Mouse (Mus musculus) naive thymus-derived CD4-positive, alpha-beta T cell, adult 2 months (primary cell): Measurements from ENCODE around the gene Megf11.

Experiments used
- DNase-seq: peaks from one replicate; pipeline ENCODE4 v3.0.0-alpha.2; 2011; ENCODE audit warnings: low read depth

Gene Megf11

DNA sequence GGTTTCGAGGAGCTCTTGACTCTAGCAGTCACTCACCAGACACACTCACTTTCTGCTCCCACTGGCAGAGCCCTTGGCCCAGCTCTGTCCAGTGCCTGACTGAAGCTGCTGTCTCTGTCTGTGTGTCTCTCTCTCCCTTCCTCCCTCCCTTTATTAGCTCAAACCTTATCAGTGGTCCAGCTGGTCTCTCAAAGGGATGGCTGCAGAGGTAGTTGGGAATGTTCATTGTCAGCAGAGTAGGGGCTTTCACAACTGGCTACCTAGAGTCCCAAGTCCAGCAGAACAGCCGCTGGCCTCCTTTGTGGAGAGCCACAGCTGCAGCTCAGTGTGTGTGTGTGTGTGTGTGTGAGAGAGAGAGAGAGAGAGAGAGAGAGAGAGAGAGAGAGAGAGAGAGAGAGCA lies 180.9 kb downstream of the Megf11 start:
- no peak for DNase-seq

GRCm38 (mm10) chr9:64567482-64567881 lies 182.1 kb downstream of the Megf11 start:
- no peak for DNase-seq

DNA sequence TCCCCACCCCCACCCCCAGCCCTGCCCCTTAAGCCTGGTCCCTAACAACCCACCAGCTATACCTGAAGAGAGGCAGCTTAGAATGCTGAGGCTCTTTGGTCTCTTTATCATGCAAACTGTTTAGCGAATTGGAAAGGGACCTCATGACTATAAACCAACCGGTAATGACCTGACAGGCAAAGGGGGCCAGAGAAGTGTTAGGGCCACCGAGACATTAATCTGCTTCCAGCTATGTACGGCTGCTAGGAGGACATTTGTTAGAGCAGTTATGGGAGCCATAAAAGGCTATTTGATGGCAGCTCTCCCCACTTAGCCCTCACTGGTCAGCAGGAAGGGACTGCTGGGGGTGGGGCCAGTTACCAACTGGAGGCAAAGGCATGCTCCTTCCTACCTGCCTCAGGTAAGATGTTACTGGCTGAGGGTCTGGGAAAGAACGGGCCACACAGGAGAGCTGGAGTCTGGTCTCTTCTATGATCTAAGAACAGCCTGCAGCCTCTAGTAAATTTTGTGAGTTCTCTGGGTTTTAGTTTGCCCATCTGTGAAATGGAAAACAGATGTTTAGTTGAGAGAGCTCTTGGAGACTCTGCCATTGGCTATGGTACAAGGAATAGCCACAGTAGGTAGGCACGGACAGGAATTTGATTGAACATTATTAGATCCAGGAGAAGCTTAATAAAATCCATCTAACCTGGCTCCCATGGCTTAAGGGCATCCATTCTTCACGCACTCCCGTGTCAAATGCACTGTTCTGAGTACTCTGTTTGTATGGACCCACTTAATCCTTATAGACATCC lies 183.2 kb downstream of the Megf11 start:
- DNase-seq: no peak

DNA sequence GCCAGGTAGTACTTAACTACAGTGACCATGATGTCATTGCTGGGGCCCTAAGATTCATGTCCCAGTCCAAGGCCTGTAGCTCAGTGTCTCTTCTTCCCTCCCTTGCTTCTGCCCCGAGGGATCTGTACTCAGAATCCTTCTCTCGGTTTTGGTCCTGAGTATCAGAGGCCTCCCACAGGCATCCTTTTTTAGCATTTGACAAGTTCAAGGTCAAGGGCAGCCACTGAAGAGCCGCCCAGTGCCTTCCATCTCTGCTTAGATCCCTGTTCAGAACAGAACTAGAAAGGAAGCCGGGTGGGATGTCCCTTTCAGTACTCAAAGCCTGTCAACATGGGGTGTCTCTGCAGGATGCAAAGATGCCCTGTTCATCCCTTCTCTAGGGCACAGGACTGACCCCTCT lies 185.0 kb downstream of the Megf11 start:
- DNase-seq: no peak

DNA sequence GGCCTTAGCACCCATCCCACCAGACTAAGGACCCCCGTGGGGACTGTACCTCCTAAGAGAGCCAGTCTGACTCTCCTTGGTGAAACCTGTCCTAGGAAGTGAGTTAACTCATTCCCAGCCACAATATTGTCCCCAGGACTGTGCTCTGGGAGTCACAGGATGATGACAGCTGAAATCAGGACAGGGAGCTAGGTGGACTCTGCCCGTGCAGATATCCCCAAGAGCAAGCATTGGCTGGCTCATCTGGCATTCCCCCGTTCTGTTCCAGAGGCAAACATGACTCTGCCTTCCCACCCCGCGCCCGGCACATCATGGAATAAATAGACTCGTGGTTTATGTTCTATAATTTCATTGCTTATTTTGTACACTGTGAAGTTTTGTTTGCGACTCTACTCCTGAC lies 185.7 kb downstream of the Megf11 start:
- DNase-seq: no peak

DNA sequence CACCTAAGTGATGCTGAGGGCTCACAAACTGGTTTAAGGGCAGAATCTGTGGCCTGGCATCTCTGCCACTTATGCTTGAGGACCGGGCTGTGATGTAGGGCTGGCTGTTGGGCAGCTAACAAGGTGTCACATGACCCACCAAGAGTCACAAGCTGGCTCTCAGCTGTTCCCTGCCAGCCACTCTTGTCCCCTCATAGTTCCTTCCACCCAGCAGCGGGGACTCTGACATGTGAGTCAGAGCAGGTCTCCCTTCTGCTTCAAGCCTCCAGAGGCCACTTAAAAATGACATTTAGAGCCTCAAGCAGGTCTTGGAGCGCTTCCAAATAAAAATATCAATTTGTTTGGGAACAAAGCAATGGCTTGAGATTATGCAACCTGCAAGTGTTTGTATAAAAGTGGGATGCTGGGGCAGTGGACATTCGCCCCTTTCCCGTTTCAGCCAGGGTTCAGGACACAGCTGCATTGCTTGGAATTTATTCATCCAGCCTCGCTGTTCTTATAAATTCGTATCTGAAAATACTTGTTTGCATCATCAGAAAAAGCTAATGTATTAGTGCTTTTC lies 187.3 kb downstream of the Megf11 start:
- no peak for DNase-seq

DNA sequence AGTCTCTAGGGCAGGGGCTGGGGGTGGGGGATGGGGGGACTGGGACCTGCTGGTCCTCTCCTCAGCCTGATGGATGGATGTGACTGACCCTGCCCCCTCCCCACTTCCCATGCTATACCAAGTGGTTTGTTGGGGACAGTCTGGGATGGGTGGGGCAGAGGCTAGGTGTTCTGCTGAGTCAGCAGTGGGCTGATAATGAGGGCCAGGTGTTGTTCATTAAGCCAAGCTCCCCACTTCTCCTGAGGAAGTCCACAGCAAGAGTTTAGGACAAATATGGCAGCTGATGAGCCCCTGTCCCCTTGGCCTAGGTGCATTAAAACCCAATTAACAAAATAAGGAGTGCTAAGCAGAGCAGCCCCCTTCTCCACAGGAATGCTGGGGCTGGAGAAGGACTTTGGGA lies 190.2 kb downstream of the Megf11 start:
- DNase-seq: no peak

- DNase-seq: no peak
These were observed 190.9 kb downstream of the Megf11 start for GRCm38 (mm10) chr9:64576143-64576878.

DNA sequence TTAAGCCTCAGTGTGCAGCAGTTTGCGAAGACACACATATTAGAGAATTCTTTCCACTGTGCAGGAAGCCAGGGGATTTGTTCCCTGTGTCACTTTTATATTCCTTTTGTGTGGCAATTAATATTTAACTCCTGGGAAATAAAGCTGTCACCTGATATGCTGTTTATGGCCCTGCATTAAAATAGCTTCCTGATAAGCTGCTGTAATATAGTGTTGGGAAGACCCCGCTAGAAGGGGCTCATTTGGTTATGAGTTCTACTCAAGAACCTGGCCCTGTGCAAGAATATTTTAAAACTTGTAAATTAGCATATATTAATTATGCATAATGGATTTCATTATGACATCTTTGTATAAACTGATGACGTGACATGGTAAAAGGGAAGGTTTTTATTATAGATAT lies 191.7 kb downstream of the Megf11 start:
- no peak for DNase-seq

DNA sequence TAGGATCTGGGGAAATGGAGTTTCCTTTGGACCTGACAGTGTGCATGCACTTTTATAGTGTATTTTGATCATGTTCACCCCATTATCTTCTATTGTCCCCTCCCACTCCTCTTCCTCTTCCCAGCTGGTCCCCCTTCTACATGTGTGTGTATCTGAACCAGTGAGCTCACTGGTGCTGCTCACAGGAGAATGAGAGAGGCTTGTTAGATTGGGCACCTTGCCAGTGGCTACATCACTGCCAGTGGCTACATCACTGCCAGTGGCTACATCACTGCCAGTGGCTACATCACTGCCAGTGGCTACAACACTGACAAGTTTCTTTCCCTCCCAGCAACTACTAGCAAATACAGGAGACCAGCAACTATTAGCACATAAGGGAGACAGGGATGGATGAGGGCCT lies 192.6 kb downstream of the Megf11 start:
- no peak for DNase-seq

DNA sequence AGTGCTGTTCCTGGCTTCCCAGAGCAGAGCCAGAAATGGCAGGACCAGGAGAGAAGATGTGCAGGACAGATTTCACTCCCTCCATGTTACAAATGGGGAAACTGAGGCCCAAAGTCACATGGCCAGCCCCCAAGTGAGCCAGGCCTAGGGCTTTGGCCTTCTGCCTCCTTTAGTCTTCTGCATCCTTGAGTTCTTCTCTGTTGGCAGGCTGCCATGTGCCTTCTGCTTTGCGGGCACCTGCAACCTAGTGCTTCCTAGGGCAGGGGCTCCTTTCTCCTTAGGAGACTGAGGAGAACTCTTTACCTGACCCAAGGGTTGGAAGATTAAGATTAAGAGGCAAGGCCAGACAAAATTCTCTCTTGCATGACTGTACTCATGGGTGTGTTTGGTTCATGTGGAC lies 193.9 kb downstream of the Megf11 start:
- no peak for DNase-seq

GRCm38 (mm10) chr9:64586292-64586691 lies 200.9 kb downstream of the Megf11 start:
- no peak for DNase-seq

DNA sequence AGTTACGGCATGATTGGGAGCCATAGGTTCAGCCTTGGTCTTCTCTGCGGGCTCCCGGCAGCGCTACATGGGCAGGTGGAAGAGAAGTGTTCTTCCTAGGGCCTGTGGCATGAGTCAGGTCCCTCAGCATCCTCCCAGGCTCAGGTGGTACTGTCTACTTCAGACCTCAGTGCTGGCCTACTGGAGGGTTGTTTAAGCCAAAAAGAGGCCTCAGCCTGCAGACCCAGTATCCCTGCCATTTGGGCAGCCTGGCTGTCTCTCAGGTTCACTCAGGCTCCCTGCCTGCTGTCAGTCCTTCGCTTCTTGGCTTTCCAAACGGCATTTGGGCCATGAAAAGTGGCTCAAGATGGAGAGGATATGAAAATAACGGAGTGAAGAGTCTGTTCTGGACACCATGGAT lies 202.6 kb downstream of the Megf11 start:
- no peak for DNase-seq

GRCm38 (mm10) chr9:64590634-64591041 lies 205.2 kb downstream of the Megf11 start:
- DNase-seq: no peak

DNA sequence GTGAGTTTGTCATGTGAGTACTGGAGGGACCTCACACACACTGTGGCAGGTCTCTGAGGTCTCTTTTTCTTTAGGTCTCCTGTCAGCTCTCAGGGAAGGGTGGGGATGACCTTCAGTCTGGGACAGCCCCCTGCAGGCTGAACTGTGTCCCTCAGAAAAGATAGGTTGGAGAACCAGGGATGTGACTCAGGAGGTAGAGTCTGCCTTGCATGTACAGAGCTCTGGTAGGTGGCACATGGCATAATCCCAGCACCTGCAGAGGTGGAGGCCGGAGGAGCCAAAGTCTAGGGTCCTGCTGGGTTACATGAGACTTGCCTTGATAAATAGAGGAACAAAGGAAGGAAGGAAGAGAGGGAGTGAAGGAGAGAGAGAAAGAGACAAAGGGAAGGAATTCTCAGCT lies 206.0 kb downstream of the Megf11 start:
- no peak for DNase-seq

DNA sequence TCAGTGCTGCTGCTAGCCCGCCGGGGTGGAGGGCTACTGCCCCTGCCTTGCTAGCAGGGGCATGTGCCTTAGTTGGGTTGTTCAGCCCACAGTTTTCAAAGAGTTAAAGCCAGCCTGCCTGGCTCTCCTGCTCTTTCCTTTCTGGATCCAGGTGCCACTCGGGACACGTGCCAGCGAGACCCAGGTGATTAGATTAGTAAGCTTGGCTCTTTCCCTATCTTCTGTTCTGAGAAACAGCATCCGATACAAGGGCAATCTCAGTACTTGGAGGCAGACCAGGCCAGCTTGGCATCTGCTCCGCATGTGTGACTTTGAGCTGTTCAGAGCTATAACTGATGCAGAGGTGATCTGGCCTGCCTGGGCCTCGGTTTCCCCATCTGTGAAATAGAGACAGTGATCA lies 209.0 kb downstream of the Megf11 start:
- DNase-seq: no peak

DNA sequence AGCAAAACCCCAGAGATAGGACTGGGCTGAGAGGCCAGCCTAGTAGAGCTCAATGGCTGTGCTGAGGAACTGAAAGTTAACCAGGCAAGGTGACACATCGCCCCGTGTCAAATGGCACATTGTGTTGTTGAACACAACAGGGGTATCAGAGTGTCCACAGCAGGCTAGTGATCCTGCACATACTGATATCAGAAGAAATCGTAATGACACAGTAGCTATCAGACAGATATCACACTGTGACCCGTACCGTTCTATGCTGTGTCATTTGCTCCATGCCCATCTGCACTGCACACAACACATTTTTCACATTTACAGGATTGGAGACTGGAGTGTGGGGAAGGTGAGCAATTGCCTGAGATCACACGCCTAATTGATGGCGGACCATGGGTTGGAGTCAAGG lies 213.0 kb downstream of the Megf11 start:
- no peak for DNase-seq

GRCm38 (mm10) chr9:64600731-64601130 lies 215.3 kb downstream of the Megf11 start:
- DNase-seq: no peak

DNA sequence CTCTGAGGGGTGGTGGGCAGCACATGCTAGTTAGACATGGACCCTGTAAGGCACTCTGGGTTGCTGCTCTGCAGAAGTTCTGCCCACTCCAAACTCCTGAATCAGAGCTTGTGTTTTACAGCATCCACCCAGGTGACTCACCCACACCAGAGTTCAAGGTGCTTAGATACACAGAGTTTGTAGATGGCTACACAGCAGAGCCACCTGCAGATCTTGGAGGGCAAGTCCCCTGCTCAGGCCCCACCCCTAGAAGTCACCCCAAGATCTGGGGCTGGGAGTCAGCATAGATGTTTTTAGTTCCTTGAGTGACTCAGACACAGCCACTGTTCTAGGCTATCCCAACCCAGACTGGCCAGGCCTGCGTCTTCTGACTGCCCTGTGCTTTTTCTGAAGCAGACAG lies 217.5 kb downstream of the Megf11 start:
- DNase-seq: no peak

- no peak for DNase-seq
These were observed 218.8 kb downstream of the Megf11 start for GRCm38 (mm10) chr9:64604217-64604711.

DNA sequence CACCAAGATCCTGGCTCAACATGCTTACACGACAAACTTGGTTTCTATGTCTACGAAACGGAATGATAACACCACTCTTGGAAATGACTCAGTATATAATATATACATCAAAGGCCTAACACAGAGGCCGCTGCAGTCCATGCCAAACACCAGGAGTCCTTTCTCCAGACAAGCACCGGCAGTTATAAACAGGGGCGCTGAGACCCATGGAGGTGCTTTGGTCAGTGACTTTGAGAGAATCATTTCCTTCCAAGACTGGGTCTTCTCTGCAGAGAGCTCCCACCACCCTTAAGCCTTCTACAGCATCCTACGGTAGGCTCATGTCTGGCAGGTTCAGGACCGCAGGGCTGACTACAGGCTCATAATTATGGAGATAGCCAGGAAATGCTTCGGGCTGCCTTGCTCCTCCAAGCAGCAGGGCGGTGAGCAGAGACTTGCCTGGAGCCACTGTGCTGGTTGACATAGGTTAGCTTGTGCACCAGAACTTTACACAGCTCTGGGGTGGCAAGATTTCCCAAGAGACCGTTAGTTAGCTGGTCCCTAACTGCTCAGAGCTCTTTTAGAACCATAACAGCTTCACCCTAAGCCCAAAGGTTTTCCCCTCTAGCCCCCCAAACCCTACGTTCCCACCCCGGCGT lies 219.8 kb downstream of the Megf11 start:
- DNase-seq: no peak

- DNase-seq: no peak
These were observed 220.4 kb downstream of the Megf11 start for GRCm38 (mm10) chr9:64605735-64606349.
